Mouse (Mus musculus) heart, postnatal 4 days (tissue): ENCODE measurements at regions not wholly inside any gene's neighbourhood (a gene's known extent, or its start where the extent isn't known, plus 50 kb on each side); places are given as distances from the start of the nearest gene placed in this dataset.
A peak's percentile ranks its signal among the peaks of the same experiment; 100 is the strongest.
"Not testable (repeated sequence)": the region's sequence is repeated elsewhere in the genome, so short reads cannot be mapped to it uniquely, and the experiment has no call there.

Source experiments
- DNase-seq: peaks from one replicate; pipeline ENCODE4 v3.0.0; 2021

GRCm38 (mm10) chr8:90046779-90047178 is 301.4 kb downstream of the Tox3 start:
- peak; percentile 23 for DNase-seq

- DNase-seq: no peak
Measured at GRCm38 (mm10) chr8:90036436-90036835, 311.7 kb downstream of the Tox3 start.

- no peak for DNase-seq
Measured at GRCm38 (mm10) chr8:90032572-90032971, 315.6 kb downstream of the Tox3 start.

DNA sequence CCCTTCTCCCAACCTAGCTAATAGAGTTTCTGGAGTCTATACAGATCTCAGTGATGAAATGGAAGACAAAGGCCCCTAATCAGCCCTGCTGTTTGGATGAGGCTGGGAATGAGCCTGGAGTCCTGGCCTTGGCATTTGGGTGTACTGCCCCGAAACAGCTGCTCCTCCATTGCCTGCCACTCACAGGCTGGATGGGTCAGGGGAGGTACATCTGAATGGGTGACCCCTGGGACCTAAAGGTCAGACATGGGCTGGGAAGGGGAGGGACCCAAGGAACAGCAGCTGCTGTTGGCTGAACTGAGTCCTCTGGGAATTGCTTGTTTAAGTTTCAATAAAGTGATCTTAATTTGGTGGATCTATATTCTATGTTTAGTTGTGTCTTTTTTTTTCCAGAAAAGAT is 316.9 kb downstream of the Tox3 start:
- no peak for DNase-seq

DNA sequence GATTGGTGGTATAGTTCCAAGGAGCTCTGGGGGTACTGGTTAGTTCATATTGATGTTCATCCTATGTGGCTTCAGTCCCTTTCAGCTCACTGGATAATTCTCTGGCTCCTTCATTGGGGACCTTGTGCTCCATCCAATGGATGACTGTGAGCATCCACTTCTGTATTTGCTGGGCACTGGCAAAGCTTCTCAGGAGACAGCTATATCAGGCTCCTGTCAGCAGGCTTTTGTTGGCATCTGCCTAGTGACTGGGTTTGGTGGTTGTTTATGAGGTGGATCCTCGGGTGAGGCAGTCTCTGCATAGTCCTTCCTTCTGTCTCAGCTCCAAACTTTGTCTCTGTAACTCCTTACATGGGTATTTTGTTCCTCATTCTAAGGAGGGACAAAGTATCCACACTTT is 330.2 kb downstream of the Tox3 start:
- DNase-seq: not testable (repeated sequence)

GRCm38 (mm10) chr8:90013755-90014154 is 334.4 kb downstream of the Tox3 start:
- DNase-seq: peak; percentile 53

- DNase-seq: no peak
Measured at GRCm38 (mm10) chr8:90011682-90012409, 336.3 kb downstream of the Tox3 start.

DNA sequence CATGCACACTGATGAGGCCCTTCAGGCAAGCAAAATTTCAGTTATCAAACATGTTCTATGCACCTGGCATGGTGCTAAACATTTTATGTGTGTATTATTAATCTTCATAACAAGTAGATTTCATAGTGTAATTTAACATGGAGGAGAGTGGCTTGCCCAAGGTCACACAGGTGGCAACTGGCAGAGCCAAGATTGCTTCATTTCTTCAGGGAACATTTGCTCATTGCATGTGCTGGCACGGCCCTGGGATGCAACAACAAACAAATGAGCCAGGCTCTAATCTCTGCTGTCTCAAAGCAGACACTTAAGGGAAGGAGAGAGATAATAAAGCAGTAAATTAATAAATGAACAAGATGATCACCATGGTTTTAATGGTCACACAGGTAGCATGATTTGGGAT is 338.7 kb downstream of the Tox3 start:
- no peak for DNase-seq

GRCm38 (mm10) chr8:90000899-90001640 is 347.1 kb downstream of the Tox3 start:
- peak; percentile 91 for DNase-seq

GRCm38 (mm10) chr8:89993743-89994142 is 354.4 kb downstream of the Tox3 start:
- peak; percentile 86 for DNase-seq

GRCm38 (mm10) chr8:89983859-89984258 is 364.3 kb downstream of the Tox3 start:
- DNase-seq: no peak

DNA sequence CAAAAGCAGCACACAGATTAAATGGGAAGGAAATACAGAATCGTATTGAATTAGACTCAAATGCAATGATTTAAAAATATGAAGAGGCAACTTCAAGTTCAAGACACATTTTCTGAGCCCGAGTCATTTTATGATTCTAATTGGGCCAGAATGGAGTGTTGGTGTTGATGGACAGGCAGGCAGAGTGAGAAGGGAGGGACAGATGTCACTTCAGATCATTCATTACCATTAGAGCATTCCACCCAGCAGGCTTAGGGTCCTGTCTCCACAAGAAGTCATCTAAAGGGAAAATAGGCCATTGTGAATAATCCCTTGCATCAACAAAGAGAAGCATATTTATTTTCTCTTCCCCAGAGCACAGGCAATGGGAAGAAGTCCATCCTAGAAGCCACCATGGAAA is 365.6 kb downstream of the Tox3 start:
- no peak for DNase-seq

DNA sequence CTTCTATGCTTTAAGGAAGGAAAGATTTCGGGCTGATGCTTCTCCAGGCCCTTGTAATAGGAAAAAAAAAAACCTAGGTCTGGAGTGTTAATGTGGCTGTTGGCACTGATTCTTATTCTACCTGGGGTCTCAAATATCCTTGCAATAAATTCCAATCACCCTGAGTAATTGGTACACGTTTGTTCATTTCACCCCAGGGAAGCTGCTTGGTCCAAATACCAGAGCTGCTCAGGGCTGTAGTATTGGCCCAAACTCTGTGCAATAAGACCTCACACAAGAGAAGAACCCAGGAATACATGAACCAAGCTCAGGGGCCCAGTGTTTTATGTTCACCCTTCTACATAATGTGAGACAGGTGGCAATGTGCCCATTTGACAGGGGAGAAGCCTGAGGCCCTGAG is 366.8 kb downstream of the Tox3 start:
- DNase-seq: no peak

DNA sequence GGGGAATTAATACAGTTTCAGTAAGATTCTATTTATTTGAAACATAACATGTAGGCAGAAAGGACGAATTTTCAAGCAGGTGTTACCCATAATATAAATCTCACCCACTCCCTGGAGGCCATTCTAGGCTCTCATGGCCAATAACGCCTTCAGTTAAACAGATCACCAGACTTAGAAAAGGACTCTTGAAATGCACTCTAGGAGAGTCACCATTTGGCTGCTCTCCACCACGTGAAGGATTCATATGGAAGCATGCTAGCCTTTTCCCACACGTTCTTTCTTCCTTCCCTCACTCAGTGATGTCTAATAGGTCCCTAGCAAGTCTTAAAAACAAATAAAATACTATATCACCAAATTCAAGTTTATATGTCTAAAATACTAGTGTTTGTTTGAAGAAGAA is 367.7 kb downstream of the Tox3 start:
- no peak for DNase-seq

DNA sequence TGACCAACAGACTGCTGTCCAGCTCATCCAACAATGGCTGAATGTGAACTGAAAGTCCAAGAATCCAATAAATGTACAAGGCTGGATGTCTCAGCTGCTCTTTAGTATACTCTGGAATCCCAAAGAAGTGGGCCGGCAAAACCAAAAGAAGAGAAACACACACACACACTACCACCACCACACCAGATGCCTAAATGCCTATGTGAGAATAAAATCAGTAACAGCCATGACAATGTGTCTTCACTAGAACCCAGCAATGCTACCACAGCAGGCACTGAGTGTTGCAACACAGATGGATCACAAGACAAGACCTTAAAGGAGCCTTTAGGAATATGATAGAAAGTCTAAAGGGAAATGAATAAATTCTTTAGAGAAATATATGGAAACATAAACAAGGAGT is 385.3 kb downstream of the Tox3 start:
- DNase-seq: no peak

- DNase-seq: no peak
Measured at GRCm38 (mm10) chr8:89957486-89957885, 390.7 kb downstream of the Tox3 start.

GRCm38 (mm10) chr8:89956482-89957020 is 391.6 kb downstream of the Tox3 start:
- no peak for DNase-seq

GRCm38 (mm10) chr8:89938836-89939235 is 409.3 kb downstream of the Tox3 start:
- peak; percentile 12 for DNase-seq

DNA sequence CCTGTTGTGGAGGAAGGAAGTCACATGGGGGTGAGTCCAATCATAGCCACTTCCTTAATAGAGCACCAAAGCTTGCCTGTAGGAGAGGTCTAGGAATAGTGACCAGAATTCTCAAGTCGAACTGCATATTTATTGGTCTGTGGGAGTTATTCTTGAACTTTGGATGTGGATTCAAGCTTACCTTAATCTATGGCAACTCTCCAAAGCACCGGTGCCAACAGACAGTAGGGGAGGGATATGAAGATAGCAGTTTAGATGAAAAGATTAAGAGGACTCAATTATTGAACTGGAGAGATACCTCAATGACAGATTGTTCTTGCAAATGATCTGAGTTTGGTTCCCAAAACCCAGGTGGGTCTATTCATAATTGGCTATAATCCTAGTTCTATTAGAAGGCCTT is 413.6 kb downstream of the Tox3 start:
- DNase-seq: no peak

DNA sequence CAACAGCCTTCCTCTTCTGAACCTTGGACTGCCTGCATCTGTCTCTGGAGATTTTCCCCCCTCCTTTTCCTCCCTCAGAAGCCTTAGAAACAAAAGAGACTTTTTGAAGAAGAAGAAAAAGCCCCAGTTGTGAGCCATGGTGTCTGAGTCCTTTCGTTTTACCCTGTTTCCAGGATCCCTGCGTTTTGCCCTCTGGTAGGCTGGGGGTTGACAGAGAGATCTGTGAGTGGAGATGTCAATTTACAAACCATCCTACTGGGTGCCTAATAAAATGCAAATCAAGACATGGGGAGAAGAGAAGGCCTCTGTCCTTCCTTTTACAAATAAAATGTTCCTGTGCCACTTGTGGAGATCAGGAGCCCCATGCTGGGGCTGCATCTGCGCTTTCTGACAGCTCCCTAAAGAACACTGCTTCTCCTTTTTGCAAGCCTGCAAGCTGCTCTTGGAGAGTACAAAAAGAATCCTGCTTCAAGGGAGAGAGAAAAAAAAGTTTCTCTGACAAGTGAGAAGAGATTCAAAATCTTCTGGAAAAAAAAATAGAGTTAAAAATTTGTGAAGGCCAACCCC is 421.4 kb downstream of the Tox3 start:
- DNase-seq: no peak

DNA sequence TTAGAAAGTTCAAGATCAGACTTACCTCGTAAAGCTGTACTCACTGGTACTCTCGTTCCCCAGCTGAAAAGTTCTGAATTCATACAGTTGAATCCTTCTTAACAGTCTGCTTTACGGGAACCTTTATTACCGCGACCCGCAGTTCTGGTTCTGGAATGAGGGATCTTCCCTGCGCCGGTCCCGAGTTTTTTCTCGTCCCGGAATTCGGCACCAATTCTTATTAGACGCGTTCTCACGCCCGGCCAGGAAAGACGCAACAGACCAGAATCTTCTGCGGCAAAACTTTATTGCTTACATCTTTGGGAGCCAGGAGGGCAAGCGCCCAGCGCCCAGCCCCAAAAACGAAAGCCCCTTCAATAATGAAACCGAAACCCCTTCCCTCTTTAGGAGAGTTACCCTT is 423.4 kb downstream of the Tox3 start:
- DNase-seq: peak; percentile 17

DNA sequence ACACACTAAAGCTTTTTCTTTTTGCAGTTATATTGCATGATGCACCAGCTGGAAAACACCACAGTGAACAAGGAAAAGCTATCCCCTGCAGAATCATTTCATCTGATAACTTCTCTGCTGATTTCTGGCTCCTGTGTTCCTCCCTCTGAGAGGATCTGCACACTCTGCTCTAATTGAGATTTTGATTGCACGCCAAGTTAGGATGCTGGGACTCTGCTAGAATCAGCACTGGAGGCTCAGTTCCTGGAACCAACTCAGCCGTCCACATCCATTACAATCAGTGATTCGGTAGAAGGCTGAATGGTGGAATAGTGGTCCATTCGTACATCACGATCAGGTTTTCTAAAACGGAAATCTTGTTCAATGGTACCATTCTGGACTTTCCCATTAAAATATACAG is 434.1 kb downstream of the Tox3 start:
- no peak for DNase-seq

GRCm38 (mm10) chr8:89906200-89906599 is 441.9 kb downstream of the Tox3 start:
- DNase-seq: no peak

DNA sequence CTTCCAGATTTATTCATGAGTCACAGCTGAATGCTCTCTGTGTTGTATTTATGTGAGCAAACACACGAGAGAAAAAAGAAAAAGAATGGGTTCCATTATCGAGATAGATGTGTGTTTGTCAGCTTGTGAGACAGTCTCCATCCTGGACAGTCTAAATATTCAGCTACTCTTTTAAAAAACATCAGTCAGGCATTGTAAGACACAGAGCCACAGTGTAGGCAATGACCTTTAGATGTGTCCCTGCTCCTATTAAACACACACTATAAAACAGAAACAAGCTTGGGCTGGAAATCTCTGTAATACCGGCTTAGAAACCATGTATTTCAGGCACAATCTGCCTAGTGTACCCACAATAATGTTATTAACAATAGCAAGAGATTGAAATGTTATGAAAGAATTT is 442.6 kb downstream of the Tox3 start:
- DNase-seq: no peak
